Mouse (Mus musculus): ENCODE results near the gene Mthfd1.
A peak's percentile ranks its signal among the peaks of the same experiment; 100 is the strongest.

Mthfd1 gene

DNA sequence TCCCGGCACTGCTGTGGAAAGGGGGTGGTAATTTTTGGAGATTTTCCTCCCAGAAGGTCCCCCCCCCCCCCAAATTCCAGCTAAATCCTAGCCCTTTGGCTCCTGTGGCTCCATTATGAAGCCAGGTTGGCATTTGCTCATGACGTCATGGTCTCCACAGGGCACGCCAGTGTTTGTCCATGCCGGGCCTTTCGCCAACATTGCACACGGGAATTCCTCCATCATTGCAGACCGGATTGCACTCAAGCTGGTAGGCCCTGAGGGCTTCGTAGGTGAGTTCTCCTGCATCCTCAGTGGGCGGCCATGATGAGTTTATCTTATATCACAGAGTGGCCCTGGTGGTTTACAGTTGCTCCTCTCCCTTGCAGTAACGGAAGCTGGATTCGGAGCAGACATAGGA, 48.4 kb downstream of the Mthfd1 start:
- no peak for DNase-seq (ENCODE audit: low read depth, low spot score)

DNA sequence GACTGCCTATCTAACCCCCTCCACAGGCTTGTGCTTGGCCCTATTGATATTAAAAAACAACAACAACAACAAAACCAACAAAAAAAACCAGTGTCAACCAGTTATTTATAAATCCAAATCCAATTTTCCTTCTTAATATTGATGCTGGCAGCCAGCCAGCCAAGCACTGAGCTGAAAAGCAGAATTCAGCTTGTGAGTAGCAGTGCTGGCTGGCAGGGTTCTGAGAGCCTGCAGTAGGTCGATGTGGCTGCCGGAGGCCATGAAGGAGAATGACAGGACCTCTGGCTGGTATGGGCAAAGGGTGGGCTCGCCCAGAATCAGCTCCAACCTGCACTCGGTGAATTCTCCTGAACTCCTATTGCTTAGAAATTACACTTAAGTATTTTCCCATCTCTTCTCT, 49.1 kb downstream of the Mthfd1 start:
- no peak for DNase-seq (ENCODE audit: low read depth, low spot score)

DNA sequence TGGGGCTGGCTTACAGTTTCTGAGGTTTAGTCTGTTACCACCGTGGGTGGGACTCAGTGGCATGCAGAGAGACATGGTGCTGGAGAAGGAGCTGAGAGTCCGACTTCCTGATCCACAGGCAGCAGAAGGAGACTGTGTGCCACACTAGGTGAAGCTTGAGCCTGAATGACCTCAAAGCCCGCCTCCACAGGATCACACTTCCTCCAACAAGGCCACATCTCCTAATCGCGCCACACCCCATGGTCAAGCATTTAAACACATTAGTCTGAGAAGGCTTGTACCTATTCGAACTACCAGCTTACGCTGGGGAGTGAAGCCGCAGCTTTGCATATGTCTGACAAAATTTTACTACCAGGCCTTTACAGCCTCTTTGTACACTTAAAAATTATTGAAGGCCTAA, 50.0 kb downstream of the Mthfd1 start:
- no peak for DNase-seq (ENCODE audit: low read depth, low spot score)

DNA sequence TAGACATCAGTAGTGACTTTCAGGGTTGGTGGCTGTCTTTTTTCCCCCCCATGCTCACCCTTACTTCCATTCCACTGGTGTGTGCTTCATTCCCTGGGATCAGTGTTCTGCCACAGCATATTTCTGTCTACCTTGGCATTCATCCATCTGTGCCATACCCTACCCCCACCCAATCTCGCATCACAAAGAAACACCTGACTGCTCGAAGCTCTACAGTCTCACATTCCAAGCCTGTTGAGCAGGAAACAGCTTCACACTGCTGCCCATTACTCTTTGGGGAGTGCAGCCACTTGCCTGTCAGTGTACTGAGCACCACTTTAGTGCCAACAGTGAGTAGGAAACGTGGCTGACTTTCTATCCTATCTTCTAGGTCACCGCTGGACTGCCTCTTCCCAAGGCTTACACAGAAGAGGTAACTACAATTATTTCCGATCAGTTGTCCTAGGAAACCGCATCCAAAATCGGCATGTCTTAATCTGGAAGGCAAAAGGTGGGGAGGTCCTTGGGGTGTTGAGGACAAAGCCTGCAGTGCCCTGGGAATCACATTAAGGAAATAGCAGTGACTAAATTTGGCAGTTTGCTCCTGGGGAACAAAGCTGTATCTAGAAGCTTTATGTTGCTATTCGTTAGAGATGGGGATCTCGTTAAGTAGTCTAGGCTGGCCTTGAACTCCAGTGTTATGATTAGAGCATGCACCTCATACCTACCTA, 51.9 kb downstream of the Mthfd1 start:
- DNase-seq (ENCODE audit: low read depth, low spot score) = no peak

DNA sequence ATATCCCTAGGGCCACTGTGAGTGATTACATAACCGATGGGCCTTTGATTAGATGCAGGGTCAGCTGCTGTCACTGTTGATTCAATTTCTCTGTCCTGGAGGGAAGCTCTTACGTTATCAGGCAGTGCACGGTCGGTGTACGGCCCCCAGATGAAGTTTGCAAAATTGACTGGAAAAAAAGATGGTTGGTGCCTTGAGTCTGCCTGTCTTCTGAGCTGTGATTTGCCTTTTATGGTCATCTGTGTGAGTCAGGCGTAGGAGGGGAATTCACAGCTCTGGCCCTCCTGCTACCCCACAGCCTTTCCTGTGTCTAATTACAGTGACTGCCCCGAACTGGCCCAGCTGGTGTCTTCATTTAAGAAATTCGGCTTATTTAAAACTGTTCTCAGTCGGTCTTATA, 52.9 kb downstream of the Mthfd1 start:
- DNase-seq (ENCODE audit: low read depth, low spot score) = no peak

DNA sequence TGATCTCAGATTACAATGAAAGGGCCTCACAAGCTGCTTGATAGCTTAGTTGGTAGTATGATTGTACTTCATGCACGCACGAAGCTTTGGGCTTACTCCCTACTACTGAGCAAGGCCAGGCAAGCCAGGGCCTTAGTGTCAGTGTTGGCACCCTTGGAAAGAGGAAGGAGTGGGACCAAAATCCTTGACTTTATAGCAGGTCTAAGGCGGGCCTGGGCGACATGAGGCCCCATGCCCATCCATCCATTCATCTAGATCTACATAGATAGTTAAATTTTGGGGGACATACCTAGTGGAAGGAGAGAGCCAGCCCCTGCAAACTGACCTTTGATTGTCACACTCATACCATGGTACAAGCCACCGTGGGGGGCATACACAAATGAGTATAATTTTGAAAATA, 53.3 kb downstream of the Mthfd1 start:
- DNase-seq (ENCODE audit: low read depth, low spot score) = no peak

DNA sequence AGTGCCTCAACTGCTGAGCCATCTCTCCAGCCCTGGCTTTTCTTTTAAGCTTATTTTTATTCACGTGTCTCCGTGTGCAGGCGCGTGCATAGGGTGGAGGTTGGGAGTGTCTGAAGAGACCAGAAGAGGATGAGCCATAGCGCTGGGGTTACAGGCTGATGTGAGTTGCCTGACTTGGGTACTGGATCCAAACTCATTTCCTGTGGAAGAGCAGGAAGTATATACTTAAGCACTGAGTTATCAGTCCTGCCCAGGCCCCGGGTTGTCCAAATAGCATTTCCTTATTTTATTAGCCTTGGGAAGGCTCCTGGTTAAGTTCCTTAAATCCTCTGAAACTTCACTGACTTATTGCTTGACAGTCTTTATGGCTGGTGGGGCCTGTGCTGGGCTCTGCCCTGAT, 54.9 kb downstream of the Mthfd1 start:
- no peak for DNase-seq (ENCODE audit: low read depth, low spot score)

DNA sequence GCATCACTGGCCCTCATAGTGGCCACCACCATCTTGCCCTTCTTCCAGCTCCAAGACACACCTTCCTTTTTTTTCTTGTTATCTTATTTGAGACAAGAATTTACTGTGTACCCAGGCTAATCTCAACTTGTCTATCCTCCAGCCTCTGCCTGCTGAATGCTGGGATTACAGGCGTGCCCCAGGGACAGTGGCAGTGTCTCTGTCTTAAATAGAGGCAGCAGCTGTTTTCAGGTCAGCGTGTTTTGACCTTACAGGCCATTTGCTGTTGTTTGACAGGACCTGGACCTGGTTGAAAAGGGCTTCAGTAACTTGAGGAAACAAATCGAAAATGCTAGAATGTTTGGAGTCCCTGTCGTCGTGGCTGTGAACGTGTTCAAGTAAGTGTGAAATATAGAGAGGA, 55.5 kb downstream of the Mthfd1 start:
- DNase-seq (ENCODE audit: low read depth, low spot score) = no peak

DNA sequence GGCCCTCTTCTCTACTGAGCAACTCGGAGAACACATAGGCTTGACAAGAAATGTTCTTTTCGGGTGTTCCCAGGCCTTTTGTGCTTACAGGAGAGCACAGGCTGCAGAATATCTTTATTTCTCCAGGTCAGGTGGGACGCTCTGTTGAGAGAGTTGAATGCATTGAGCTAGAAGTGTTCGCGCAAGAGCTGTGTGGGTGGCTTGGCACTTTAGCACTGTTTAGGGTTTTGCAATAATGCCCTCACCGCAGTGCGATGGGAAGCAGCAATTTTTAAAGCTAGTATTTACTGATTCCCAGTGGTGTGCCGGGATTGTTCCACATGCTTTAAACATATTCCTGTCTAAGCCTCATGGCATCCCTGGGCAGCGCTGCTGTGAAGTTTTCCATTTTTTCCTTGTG, 56.1 kb downstream of the Mthfd1 start:
- no peak for DNase-seq (ENCODE audit: low read depth, low spot score)

DNA sequence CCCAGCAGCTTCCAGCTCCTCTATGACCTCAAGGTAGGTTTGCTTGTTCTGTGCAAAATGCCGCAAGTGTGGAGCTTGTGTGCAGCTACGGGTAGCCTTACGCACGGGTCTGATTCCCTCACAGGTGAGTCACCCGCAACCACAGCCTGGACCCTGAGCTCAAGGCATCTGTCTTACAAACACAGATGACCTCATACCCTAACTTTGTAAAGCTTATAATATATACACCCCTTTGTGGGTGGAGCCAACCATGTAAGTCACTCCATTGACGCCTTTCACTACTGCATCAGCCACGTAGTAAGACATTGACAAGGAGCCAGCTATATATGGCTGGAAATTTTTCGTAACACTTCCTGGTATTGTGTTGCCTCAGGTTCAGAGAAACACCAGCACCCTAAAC, 56.9 kb downstream of the Mthfd1 start:
- DNase-seq (ENCODE audit: low read depth, low spot score) = no peak

DNA sequence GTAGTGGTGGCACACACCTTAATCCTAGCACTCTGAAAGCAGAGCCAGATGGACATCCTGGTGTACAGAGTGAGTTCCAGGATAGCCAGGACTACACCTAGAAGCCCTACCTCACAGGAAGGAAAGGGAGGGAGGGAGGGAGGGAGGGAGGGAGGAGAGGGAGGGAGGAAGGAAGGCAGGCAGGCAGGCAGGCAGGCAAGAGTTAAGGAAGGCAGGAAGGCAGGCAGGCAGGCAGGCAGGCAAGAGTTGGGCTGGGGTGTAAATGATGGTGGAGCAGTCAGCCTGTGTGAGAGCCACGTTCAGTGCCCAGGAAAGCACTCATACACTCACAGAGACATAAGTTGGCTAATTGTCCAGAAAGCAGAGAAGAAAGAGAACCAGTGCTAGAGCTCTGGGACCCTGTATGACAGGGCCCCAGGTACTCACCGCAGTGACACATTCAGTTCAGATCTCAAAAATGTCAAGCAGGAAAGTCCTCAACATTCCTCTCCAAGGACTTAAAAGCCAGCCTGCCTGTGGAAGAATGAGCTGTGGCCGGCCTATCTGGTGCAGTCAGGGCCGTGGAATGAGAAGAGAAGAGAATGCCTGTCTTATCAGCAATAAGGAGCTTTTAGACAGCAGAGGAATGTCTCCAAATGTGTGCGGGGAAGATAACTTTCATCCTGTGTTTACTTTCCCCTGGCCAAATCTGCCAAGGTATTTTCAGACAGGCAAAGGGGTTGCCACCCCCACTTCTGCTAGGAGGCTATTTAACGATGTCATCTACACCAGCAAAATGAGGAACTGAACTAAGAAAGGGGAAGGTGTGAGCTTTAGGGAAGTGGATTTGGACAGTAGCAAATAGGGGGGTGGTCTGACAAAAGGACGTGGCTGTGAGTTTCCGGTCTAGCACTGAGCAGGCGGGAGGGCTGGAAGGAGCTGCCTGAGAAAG, 63.4 kb downstream of the Mthfd1 start:
- no peak for DNase-seq (ENCODE audit: low read depth, low spot score)

DNA sequence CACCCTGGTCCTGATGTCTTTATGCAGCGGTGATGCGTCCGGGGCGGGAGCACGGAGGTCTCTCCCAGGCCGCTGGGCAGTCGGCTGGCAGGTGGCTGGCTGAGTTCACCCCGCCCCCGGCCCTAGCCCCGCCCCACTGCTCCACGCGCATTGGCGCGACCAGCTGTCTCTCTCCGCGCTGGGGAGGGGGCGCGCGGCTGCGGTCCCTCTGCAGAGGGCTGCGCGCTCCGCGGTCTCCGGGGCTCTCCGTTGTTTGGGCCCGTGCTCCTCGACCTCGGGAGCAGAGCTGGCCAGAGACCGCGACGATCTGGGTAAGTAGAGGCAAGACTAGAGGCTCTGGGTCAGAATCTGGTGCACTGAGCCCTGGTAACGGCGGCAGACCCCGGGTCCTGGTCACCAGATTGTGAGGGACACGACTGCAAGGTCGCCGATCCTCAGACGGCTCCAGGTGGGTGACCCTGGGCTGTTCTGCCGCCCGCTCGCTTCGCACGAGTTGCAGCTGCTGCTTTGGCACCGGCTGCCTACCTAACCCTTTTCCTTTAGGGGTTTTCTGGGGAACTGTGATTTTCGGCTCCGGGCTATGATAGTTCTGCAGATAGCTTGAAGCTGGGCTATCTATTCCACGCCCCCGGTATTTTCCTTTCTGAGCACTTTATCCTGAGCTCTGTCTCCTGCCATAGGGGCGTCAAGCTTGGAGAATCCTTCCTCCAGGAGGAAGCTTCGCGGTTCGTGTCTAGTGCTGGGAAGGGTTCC, 69.8 kb downstream of the Mthfd1 start, which contains the start of gene Akap5:
TSS of gene Akap5 (plus strand) at position 213 of the 753 bp plus-strand sequence.
- DNase-seq (ENCODE audit: low read depth, low spot score) = no peak

DNA sequence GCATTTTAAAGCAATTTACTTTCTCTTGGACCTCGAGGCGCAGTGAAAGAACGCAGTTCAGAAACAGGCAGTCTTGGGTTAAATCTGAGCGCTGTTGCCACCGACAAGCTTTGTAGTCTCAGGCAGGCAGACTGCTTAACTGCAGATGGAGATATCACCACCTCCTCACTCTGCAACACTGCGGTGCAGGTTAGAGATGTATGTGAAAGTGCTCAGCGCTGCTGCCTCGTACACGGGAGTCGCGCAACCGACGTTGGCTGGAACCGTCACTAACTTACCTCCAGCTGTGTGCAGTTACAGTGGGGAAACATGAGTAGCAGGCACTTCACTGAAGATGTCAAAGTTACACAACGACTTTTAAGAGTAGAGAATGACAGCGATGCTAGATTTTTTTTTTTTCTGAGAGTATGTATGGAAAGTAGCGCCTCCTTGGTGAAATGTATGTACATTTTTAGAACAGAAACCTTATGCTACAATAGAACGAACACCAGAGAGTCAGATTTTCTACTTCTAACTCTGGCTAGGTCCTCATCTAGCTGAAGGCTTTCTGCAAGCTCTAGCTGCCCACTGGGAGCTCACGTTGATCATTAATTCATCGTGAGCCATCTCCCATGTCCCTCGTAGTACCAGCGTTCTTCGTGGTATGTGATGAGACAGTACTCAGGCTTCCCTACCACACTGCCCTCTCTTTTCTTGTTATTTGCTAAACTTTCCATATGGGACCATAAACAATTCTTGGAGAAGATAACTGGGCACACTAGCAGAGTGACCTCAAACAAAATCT, 71.5 kb downstream of the Mthfd1 start:
- no peak for DNase-seq (ENCODE audit: low read depth, low spot score)

DNA sequence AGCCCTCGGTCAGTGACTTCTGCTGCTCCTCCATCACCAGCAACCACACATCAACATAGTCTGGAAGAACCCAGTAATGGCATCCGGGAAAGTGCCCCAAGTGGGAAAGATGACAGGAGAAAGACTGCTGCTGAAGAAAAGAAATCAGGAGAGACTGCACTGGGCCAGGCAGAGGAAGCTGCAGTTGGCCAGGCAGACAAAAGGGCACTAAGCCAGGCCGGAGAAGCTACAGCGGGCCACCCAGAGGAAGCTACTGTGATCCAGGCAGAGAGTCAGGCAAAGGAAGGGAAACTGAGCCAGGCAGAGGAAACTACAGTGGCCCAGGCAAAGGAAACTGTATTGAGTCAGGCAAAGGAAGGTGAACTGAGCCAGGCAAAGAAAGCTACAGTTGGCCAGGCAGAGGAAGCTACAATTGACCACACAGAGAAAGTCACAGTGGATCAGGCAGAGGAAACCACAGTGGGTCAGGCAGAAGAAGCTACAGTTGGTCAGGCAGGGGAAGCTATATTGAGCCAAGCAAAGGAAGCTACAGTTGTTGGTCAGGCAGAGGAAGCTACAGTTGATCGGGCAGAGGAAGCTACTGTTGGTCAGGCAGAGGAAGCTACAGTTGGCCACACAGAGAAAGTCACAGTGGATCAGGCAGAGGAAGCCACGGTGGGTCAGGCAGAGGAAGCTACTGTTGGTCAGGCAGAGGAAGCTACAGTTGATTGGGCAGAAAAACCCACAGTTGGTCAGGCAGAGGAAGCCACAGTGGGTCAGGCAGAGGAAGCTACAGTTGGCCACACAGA, 73.7 kb downstream of the Mthfd1 start:
- no peak for DNase-seq (ENCODE audit: low read depth, low spot score)

DNA sequence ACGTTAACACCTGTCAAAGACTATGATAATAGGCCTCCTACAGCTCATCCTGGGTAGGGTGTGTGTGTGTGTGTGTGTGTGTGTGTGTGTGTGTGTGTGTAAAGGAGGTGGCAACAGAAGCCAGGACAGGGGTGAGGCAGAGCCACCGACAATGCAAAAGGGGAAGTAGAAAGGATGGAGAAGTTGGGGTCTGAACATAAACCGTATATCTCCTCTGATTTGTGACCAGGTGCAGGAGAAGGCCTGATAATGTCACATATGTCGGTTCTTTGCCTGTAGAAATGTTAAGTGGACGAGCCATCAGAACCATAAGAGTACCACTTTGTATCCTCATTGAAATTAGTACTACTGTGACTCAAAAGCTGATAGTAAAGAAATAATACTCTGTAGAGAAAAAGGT, 78.6 kb downstream of the Mthfd1 start:
- DNase-seq (ENCODE audit: low read depth, low spot score) = no peak

DNA sequence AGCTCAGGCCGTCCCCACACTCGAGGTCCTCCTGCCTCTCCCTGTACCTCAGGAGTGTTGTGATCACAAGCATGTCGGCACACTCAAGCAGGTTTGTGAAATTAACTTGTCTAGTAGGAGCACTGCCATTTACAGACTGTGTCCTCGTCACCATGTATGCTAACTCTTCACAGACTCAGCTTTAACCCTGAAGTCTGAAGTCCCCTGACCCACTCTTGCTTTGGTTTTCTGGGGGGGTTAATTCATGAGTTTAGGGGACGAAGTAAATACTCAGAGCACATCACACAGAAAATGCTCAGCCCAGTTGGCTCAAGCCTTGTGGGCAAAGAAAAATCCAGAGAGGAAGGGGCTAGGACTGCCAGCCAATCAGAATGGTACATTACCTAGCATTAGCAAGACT, 80.5 kb downstream of the Mthfd1 start:
- no peak for DNase-seq (ENCODE audit: low read depth, low spot score)

DNA sequence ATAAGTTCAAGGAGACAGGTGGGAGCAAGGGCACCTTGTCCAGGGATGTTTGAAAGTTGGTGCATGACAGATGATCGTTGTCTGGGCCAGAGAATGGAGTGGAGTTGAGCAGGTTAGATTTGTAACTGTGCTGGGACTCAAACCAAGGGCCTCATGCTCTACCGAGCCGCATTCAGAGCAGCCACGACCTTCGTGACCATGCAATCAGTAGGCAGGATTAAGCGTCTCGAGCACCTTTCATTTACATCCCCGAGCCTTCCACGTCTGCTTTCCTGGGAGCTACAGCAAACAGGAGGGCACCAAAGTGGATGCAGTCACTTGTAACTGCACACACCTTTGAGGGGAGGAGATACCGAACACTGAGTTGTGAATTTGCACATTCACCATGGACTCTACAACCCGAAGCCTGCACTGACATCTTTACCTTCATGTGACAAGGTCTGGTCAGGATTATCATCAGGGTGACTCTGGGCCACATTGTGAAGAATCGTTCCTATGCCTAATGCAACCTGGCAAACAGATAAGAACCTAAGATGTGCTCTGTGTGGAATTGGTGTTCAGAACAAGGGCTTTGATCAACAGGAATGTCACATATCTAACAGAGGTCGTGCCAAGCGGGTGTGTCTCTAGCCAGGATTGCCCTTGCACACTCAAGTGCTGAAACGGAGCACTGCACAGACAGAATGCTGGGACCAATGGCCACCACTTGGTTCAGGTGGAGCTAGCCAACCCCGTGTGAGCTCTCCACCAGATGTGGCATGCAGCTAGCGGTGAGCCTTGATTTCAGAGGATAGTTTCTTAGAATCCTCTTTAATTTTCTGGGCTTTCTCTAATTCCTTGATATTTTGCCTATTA, 81.2 kb downstream of the Mthfd1 start:
- no peak for DNase-seq (ENCODE audit: low read depth, low spot score)

DNA sequence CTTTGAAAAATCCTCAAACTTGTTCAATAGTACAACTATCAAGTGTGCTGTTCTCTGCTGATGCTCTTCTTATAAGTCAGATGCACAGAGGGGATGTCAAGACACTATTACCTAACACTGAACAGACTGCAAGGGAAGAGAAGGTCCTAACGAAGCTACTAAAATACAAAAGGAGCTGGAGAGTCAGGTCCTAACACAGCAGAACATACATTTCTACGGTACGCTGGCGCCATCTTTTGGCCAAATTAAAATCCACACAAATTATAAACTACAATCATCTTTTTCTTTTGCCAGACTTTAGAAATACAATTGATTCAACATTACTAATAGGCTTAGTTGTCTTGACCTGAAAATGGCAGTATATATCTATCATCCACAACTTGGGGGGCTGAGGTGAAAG, 86.0 kb downstream of the Mthfd1 start:
- peak; percentile 44 for DNase-seq (ENCODE audit: low read depth, low spot score)

DNA sequence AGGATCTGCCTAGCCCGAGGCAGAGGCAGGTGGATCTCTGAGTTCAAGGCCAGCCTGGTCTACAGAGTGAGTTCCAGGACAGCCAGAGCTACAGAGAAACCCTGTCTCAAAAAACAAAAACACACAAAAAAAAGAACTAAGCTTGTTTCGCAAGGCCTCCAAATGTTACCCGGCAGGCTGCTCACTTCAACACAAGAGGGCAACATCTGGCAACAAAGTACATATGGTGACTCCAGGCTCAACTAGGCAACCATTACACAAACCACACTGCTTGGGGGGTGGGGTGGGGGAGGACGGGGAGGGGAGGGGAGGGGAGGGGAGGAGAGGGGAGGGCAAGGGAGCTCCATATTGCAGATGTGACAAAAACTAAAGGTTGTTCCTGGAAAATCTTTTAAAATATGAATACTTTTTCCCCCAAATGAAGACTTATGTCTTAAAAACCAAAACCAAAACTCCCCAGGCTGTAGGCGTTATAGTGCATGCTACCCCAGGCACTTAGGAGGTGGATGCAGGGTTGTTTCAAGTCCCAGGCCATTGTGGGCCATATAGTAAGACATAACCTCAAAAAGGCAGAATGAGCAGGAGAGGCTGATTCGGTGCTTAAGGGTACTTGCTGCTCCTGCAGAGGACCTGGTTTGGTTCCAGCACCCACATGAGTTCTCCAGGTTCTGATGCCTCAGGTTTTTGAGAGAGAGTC, 90.8 kb downstream of the Mthfd1 start:
- no peak for DNase-seq (ENCODE audit: low read depth, low spot score)

Data from retina, adult 2 months (tissue).